Mouse (Mus musculus) liver, postnatal 0 days (tissue): ENCODE measurements around the gene Ccnl1.

Experiments
- CTCF ChIP-seq: sonication (generic); IDR thresholded peaks from 2 replicates; pipeline ENCODE4 v1.5.1; 2016; ENCODE audit warnings: antibody characterized with exemption, low read depth
- EP300 ChIP-seq: IDR thresholded peaks from 2 replicates; pipeline ENCODE4 v1.6.1; 2016; ENCODE audit warnings: antibody characterized with exemption, low read depth, mild to moderate bottlenecking

- TF ChIP-seq CTCF (no peak), EP300 (no peak)
These were observed 50.5 kb downstream of the Ccnl1 start for GRCm38 (mm10) chr3:65907536-65907935.
